8 mouse cellular contexts compared by ENCODE assay signal in the genomic region with DNA sequence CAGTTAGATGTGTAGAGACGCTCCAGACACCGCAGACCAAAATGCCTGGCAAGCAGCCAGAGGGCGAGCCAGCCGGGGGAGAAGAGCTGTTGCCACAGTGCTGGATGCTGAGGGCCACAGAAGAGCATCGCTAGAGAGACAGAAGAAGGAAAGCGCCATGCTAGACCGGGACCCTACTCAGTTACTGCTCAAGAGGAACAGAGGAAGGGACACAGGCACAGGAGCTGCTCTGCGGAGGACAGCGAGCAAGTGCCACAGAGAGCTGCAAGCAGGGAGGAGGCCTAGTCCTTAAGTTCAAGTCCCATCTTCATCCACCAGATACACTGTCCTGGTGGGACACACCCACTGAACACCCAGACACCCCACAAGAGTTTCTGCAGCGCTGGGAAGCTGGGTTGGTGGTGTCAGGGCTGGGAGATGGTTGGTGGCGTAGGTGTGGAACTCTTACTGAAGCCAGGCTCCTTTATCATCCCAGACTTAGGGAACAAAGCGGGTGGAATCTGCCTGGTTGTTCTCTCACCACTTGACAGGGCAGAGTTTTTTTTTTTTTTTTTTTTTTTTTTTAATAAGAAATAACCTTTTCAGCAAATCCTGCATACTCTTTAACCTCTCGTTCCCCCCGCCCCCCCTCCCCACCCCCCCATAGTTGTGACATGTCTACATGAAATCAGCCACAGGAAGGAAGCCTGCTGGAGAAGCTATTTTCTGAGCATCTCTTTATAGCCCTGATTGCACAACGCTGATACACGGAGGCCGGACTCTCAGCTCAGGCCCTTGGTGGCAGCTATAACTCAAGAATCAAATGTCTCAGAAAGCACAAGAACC. TPM values are rescaled to one million over a fixed set of nuclear protein-coding genes. Genes with fewer than 3 reads are reported as not detected.
A peak's percentile ranks its signal among the peaks of the same experiment; 100 is the strongest.
DNase-seq lines count a peak whose midpoint lies in the region; ATAC-seq and TF ChIP-seq lines count a peak whose summit lies in the region.
"Had no signal": no experiment of that assay in that cellular context is flagged by ENCODE, and none has a peak within 500 bp of the region (broad histone marks: within the 10 kb centered on the region; RNA-seq: fewer than 3 reads in every experiment).

No protein-coding gene starts in this region.

- no peaks in the 10 kb centered on the region for H3K36me3 ChIP-seq in stomach, embryonic 16.5 days (ENCODE audit: control insufficient read depth, insufficient read depth, low read length)
- no peaks in the 10 kb centered on the region for H3K36me3 ChIP-seq in neural tube, embryonic 15.5 days
- H3K36me3 ChIP-seq: limb, embryonic 13.5 days had no signal

- 0 out of 2 replicates have a peak overlapping the region, but pooled peaks have one; percentile 4 for H3K4me2 ChIP-seq in stomach, embryonic 16.5 days (ENCODE audit: low read depth, low read length)
- no peak overlapping the region for H3K4me2 ChIP-seq in neural tube, embryonic 15.5 days
- H3K4me2 ChIP-seq: limb, embryonic 13.5 days had no signal

- WGBS in stomach, embryonic 16.5 days, result 61% methylated on average over 17 of the region's 17 CpGs
- 75% methylated on average over 17 of the region's 17 CpGs for WGBS in neural tube, embryonic 15.5 days

- H3K9ac ChIP-seq in stomach, embryonic 16.5 days (ENCODE audit: low read length), result 0 out of 2 replicates have a peak overlapping the region, but pooled peaks have one; percentile 2
- H3K9ac ChIP-seq in neural tube, embryonic 15.5 days (replicated peaks), result no peak overlapping the region
- H3K9ac ChIP-seq: limb, embryonic 13.5 days had no signal

- H3K4me3 ChIP-seq in bone marrow macrophage, adult 2 months (ENCODE audit: insufficient read depth, low read length), result peak overlapping the region; percentile 7
- H3K4me3 ChIP-seq in stomach, embryonic 16.5 days (replicated peaks; ENCODE audit: low read length), result no peak overlapping the region
- no peak overlapping the region for H3K4me3 ChIP-seq in neural tube, embryonic 15.5 days (replicated peaks)
- H3K4me3 ChIP-seq: limb, embryonic 13.5 days had no signal

- ATAC-seq in stomach, embryonic 16.5 days (ENCODE audit: insufficient read depth, low FRiP score), result no peak
- ATAC-seq in neural tube, embryonic 15.5 days (ENCODE audit: low FRiP score), result no peak

- no peak for TF ChIP-seq CTCF in bone marrow macrophage, adult 2 months (IDR thresholded peaks at IDR 0.05; ENCODE audit: low read depth, low read length)

- peaks cover 76% of the 10 kb centered on the region for H3K4me1 ChIP-seq in bone marrow macrophage, adult 2 months (ENCODE audit: control insufficient read depth, insufficient read depth, low read length)
- peaks cover 32% of the 10 kb centered on the region for H3K4me1 ChIP-seq in stomach, embryonic 16.5 days (ENCODE audit: control insufficient read depth, insufficient read depth, low read length)
- peaks cover 9% of the 10 kb centered on the region; the same call in 1 of the 2 replicates for H3K4me1 ChIP-seq in neural tube, embryonic 15.5 days

- no peaks in the 10 kb centered on the region for H3K27me3 ChIP-seq in stomach, embryonic 16.5 days (ENCODE audit: control insufficient read depth, insufficient read depth, low read length)
- H3K27me3 ChIP-seq in neural tube, embryonic 15.5 days (replicated peaks), result no peaks in the 10 kb centered on the region

- TF ChIP-seq POLR2A in bone marrow macrophage, adult 2 months (IDR thresholded peaks at IDR 0.05; ENCODE audit: borderline replicate concordance, low read depth, low read length), result no peak

- peak overlapping the region; percentile 99 for H3K27ac ChIP-seq in bone marrow macrophage, adult 2 months (ENCODE audit: insufficient read depth, low read depth, low read length)
- H3K27ac ChIP-seq in stomach, embryonic 16.5 days (ENCODE audit: low read length), result peak overlapping the region; percentile 64
- no peak overlapping the region for H3K27ac ChIP-seq in neural tube, embryonic 15.5 days (replicated peaks)
- H3K27ac ChIP-seq: limb, embryonic 13.5 days had no signal

- H3K9me3 ChIP-seq in stomach, embryonic 16.5 days (replicated peaks; ENCODE audit: control insufficient read depth, low read length), result no peaks in the 10 kb centered on the region
- no peaks in the 10 kb centered on the region for H3K9me3 ChIP-seq in neural tube, embryonic 15.5 days (replicated peaks)

- DNase-seq in layer of hippocampus, adult 11-12 months (ENCODE audit: low spot score), result peak; percentile 60
- DNase-seq in layer of hippocampus, postnatal 36 days, result no peak
- DNase-seq in MN1 (ENCODE audit: low spot score), result peak; percentile 69
- DNase-seq in kidney, postnatal 10 days, result peak; percentile 79

RNA-seq across cellular contexts. Expression of gene Emc8, which starts 29.0 kb away (rescaled TPM):
- total RNA-seq in layer of hippocampus, postnatal 36 days (2021), result 10 to 100 TPM; 64.3 to 71.6 TPM
- polyA plus RNA-seq in bone marrow macrophage, adult 2 months (2012; ENCODE audit: insufficient read depth, insufficient read length, missing spikeins), result 56.5 and 61.3 TPM in 2 replicates
- polyA plus RNA-seq in stomach, embryonic 16.5 days (2015; fragmentation: Nextera tagmentation; extraction: Ambion mirVana), result 215 TPM in 2 replicates
- 108 and 143 TPM in 2 replicates for polyA plus RNA-seq in neural tube, embryonic 15.5 days (2015; fragmentation: Nextera tagmentation; extraction: Ambion mirVana)

RNA-seq across cellular contexts. Expression of gene Cox4i1, which starts 29.3 kb away (rescaled TPM):
- total RNA-seq in layer of hippocampus, postnatal 36 days (2021), result 1,000 to 10,000 TPM; 1,023 to 1,088 TPM
- polyA plus RNA-seq in bone marrow macrophage, adult 2 months (2012; ENCODE audit: insufficient read depth, insufficient read length, missing spikeins), result 607 and 651 TPM in 2 replicates
- polyA plus RNA-seq in stomach, embryonic 16.5 days (2015; fragmentation: Nextera tagmentation; extraction: Ambion mirVana), result 1,110 and 1,163 TPM in 2 replicates
- 1,232 and 1,334 TPM in 2 replicates for polyA plus RNA-seq in neural tube, embryonic 15.5 days (2015; fragmentation: Nextera tagmentation; extraction: Ambion mirVana)

RNA-seq across cellular contexts. Expression of gene Gm27021, which starts 29.5 kb away (rescaled TPM):
- not detected for total RNA-seq in layer of hippocampus, postnatal 36 days (2021)
- polyA plus RNA-seq in bone marrow macrophage, adult 2 months (2012; ENCODE audit: insufficient read depth, insufficient read length, missing spikeins), result not detected in 2 replicates
- polyA plus RNA-seq in stomach, embryonic 16.5 days (2015; fragmentation: Nextera tagmentation; extraction: Ambion mirVana), result 1.9 and 2.0 TPM in 2 replicates
- polyA plus RNA-seq in neural tube, embryonic 15.5 days (2015; fragmentation: Nextera tagmentation; extraction: Ambion mirVana), result 3.3 and 5.2 TPM in 2 replicates

RNA-seq across cellular contexts. Expression of gene Irf8, which starts 38.8 kb away (rescaled TPM):
- total RNA-seq in layer of hippocampus, postnatal 36 days (2021), result 1 to 10 TPM; 4.7 to 5.2 TPM
- polyA plus RNA-seq in bone marrow macrophage, adult 2 months (2012; ENCODE audit: insufficient read depth, insufficient read length, missing spikeins), result 157 and 163 TPM in 2 replicates
- 22.3 and 25.4 TPM in 2 replicates for polyA plus RNA-seq in stomach, embryonic 16.5 days (2015; fragmentation: Nextera tagmentation; extraction: Ambion mirVana)
- polyA plus RNA-seq in neural tube, embryonic 15.5 days (2015; fragmentation: Nextera tagmentation; extraction: Ambion mirVana), result 4.9 and 18.4 TPM in 2 replicates

RNA-seq across cellular contexts. Expression of gene 1190005I06Rik, which starts 49.9 kb away (rescaled TPM):
- total RNA-seq in layer of hippocampus, postnatal 36 days (2021), result 10 to 100 TPM; 13.1 to 13.4 TPM
- 1.1 and 1.6 TPM in 2 replicates for polyA plus RNA-seq in bone marrow macrophage, adult 2 months (2012; ENCODE audit: insufficient read depth, insufficient read length, missing spikeins)
- polyA plus RNA-seq in stomach, embryonic 16.5 days (2015; fragmentation: Nextera tagmentation; extraction: Ambion mirVana), result 3.4 TPM in 2 replicates
- 12.8 and 13.5 TPM in 2 replicates for polyA plus RNA-seq in neural tube, embryonic 15.5 days (2015; fragmentation: Nextera tagmentation; extraction: Ambion mirVana)

Comparison
In these comparisons a context has a peak if more than half of its experiments do, and no peak if none do; other contexts are left out.
1. DNase-seq: peak in layer of hippocampus, adult 11-12 months (single experiment), MN1 (single experiment) and kidney, postnatal 10 days (single experiment); none in layer of hippocampus, postnatal 36 days (0 of 2).